Mouse (Mus musculus) embryonic facial prominence, embryonic 14.5 days (tissue): ENCODE data around the gene Mmp21. TPM values are rescaled to one million over a fixed set of nuclear protein-coding genes. Genes with fewer than 3 reads are reported as not detected.
"Not testable (repeated sequence)": the region's sequence is repeated elsewhere in the genome, so short reads cannot be mapped to it uniquely, and the experiment has no call there.

Experiments
- ATAC-seq: fragments of 200-750 bp; cut with Nextera tagmentation; 2 replicates; pipeline ENCODE4 v1.8.0; 2017; ENCODE audit warnings: low read depth, moderate number of reproducible peaks, moderate TSS enrichment
- DNase-seq: peaks from one replicate; pipeline ENCODE4 v3.0.0-alpha.2; 2015; ENCODE audit warnings: low spot score
- H3K27ac ChIP-seq: fragments of 300-500 bp; sonication (generic); replicated peaks from 2 replicates; pipeline ENCODE4 v1.5.1; 2014; ENCODE audit warnings: low read depth, mild to moderate bottlenecking, low read length, moderate library complexity
- H3K27me3 ChIP-seq: fragments of 300-500 bp; sonication (generic); replicated peaks from 2 replicates; pipeline ENCODE4 v1.6.1; 2014; ENCODE audit warnings: low read length; ENCODE audit not compliant: control insufficient read depth, insufficient read depth
- H3K36me3 ChIP-seq: fragments of 300-500 bp; sonication (generic); 2 replicates; pipeline ENCODE4 v1.6.1; 2014; ENCODE audit warnings: low read length, mixed read lengths; ENCODE audit not compliant: control insufficient read depth, insufficient read depth
- H3K4me1 ChIP-seq: fragments of 300-500 bp; sonication (generic); 2 replicates; pipeline ENCODE4 v1.6.1; 2014; ENCODE audit warnings: antibody characterized with exemption, low read length; ENCODE audit not compliant: control insufficient read depth, insufficient read depth
- H3K4me2 ChIP-seq: fragments of 300-500 bp; sonication (generic); 2 replicates; pipeline ENCODE4 v1.6.1; 2014; ENCODE audit warnings: low read depth, mild to moderate bottlenecking, low read length, moderate library complexity, mixed read lengths
- H3K4me3 ChIP-seq: fragments of 300-500 bp; sonication (generic); 2 replicates; pipeline ENCODE4 v1.5.1; 2014; ENCODE audit warnings: low read depth, mild to moderate bottlenecking, low read length
- H3K9ac ChIP-seq: fragments of 300-500 bp; sonication (generic); 2 replicates; pipeline ENCODE4 v1.6.1; 2014; ENCODE audit warnings: low read depth, mild to moderate bottlenecking, low read length, moderate library complexity, mixed read lengths
- H3K9me3 ChIP-seq: fragments of 300-500 bp; sonication (generic); 2 replicates; pipeline ENCODE4 v1.6.1; 2016; ENCODE audit warnings: low read length; ENCODE audit not compliant: control insufficient read depth
- WGBS: fragments of 180-500 bp; shearing (Covaris S2); extraction: QIAGEN DNeasy Blood & Tissue Kit; methylation state at CpG from one replicate; pipeline ENCODE4 v1.1.7; 2014; 5-methylcytosine and 5-hydroxymethylcytosine counted together
- polyA plus RNA-seq: library from polyadenylated mRNA; unstranded; fragments of >200 nt; fragmentation: Nextera tagmentation; extraction: Ambion mirVana; gene quantifications from 2 replicates; pipeline ENCODE4 v1.2.1, GENCODE M21; 2014

The Mmp21 gene
- polyA plus RNA-seq, 1 experiment from 2014 or later, result 0.08 TPM

- WGBS, result 98% methylated on average over 7 of the region's 7 CpGs
- H3K27me3 ChIP-seq, result no peaks in the 10 kb centered on the region
Measured at GRCm38 (mm10) chr7:133703906-133704305, 24.0 kb upstream of the Mmp21 start.

GRCm38 (mm10) chr7:133702333-133702732 lies 22.5 kb upstream of the Mmp21 start:
- H3K27ac ChIP-seq, result no peak overlapping the region
- H3K4me3 ChIP-seq, result no peak overlapping the region
- 94% methylated on average over 10 of the region's 10 CpGs for WGBS
- no peak overlapping the region for H3K9ac ChIP-seq
- no peaks in the 10 kb centered on the region for H3K27me3 ChIP-seq
- H3K4me2 ChIP-seq, result no peak overlapping the region
- H3K4me1 ChIP-seq, result no peaks in the 10 kb centered on the region
- 0 out of 2 replicates have a peak, but pooled peaks cover 7% of the 10 kb centered on the region for H3K36me3 ChIP-seq
- no peaks in the 10 kb centered on the region for H3K9me3 ChIP-seq
- DNase-seq (no peak), ATAC-seq (no peak)

More at GRCm38 (mm10) chr7:133703906-133704305, 24.0 kb upstream of the Mmp21 start:
- 0 out of 2 replicates have a peak, but pooled peaks cover 6% of the 10 kb centered on the region for H3K36me3 ChIP-seq
- H3K27ac ChIP-seq, result no peak overlapping the region
- H3K9me3 ChIP-seq, result no peaks in the 10 kb centered on the region
- no peak for ATAC-seq
- no peaks in the 10 kb centered on the region for H3K4me1 ChIP-seq
- no peak for DNase-seq
- no peak overlapping the region for H3K4me3 ChIP-seq
- H3K9ac ChIP-seq, result no peak overlapping the region
- H3K4me2 ChIP-seq, result no peak overlapping the region

GRCm38 (mm10) chr7:133701366-133701765 lies 21.5 kb upstream of the Mmp21 start:
- Histone ChIP-seq H3K4me1 (no peaks in the 10 kb centered on the region), H3K36me3 (0 out of 2 replicates have a peak, but pooled peaks cover 12% of the 10 kb centered on the region), H3K9me3 (no peaks in the 10 kb centered on the region), H3K27me3 (no peaks in the 10 kb centered on the region), H3K27ac (no peak overlapping the region), H3K4me2 (no peak overlapping the region), H3K9ac (no peak overlapping the region), H3K4me3 (no peak overlapping the region)
- 98% methylated on average over 7 of the region's 7 CpGs for WGBS
- no peak for ATAC-seq
- DNase-seq, result no peak

GRCm38 (mm10) chr7:133699885-133700284 lies 20.0 kb upstream of the Mmp21 start:
- DNase-seq, result no peak
- 84% methylated on average over 4 of the region's 4 CpGs for WGBS

GRCm38 (mm10) chr7:133698021-133698709 lies 18.3 kb upstream of the Mmp21 start:
- H3K27ac ChIP-seq, result no peak overlapping the region

More at GRCm38 (mm10) chr7:133699885-133700284, 20.0 kb upstream of the Mmp21 start:
- Histone ChIP-seq H3K4me3 (no peak overlapping the region), H3K4me2 (no peak overlapping the region), H3K27ac (no peak overlapping the region), H3K27me3 (no peaks in the 10 kb centered on the region), H3K9me3 (no peaks in the 10 kb centered on the region), H3K9ac (no peak overlapping the region), H3K36me3 (0 out of 2 replicates have a peak, but pooled peaks cover 18% of the 10 kb centered on the region), H3K4me1 (no peaks in the 10 kb centered on the region)
- no peak for ATAC-seq

GRCm38 (mm10) chr7:133685644-133686043 lies 5.8 kb upstream of the Mmp21 start:
- not testable (repeated sequence) for H3K4me3 ChIP-seq, ATAC-seq, H3K27me3 ChIP-seq, H3K9ac ChIP-seq, H3K27ac ChIP-seq, H3K4me1 ChIP-seq, H3K4me2 ChIP-seq, DNase-seq
- peaks cover 41% of the 10 kb centered on the region for H3K36me3 ChIP-seq
- H3K9me3 ChIP-seq, result peaks cover 23% of the 10 kb centered on the region

More at GRCm38 (mm10) chr7:133698021-133698709, 18.3 kb upstream of the Mmp21 start:
- no peaks in the 10 kb centered on the region for H3K27me3 ChIP-seq
- no peak overlapping the region for H3K4me2 ChIP-seq
- H3K9ac ChIP-seq, result no peak overlapping the region
- no peak for ATAC-seq
- H3K36me3 ChIP-seq, result 0 out of 2 replicates have a peak, but pooled peaks cover 18% of the 10 kb centered on the region
- DNase-seq, result no peak
- H3K4me1 ChIP-seq, result no peaks in the 10 kb centered on the region
- no peak overlapping the region for H3K4me3 ChIP-seq
- 87% methylated on average over 12 of the region's 12 CpGs for WGBS
- no peaks in the 10 kb centered on the region for H3K9me3 ChIP-seq

- Histone ChIP-seq H3K9ac (no peak overlapping the region), H3K4me2 (no peak overlapping the region), H3K4me1 (no peaks in the 10 kb centered on the region), H3K9me3 (peaks cover 22% of the 10 kb centered on the region), H3K4me3 (no peak overlapping the region), H3K36me3 (peaks cover 32% of the 10 kb centered on the region), H3K27me3 (no peaks in the 10 kb centered on the region), H3K27ac (no peak overlapping the region)
- no peak for DNase-seq
- no peak for ATAC-seq
- 94% methylated on average over 6 of the region's 6 CpGs for WGBS
Measured at GRCm38 (mm10) chr7:133684701-133685100, 4.8 kb upstream of the Mmp21 start.

GRCm38 (mm10) chr7:133684110-133684509 lies 4.2 kb upstream of the Mmp21 start:
- no peak overlapping the region for H3K27ac ChIP-seq
- H3K4me1 ChIP-seq, result no peaks in the 10 kb centered on the region
- 90% methylated on average over 5 of the region's 5 CpGs for WGBS
- no peak overlapping the region for H3K4me2 ChIP-seq
- H3K9ac ChIP-seq, result no peak overlapping the region
- DNase-seq (no peak), ATAC-seq (no peak)
- no peak overlapping the region for H3K4me3 ChIP-seq
- H3K9me3 ChIP-seq, result peaks cover 16% of the 10 kb centered on the region
- peaks cover 26% of the 10 kb centered on the region for H3K36me3 ChIP-seq
- no peaks in the 10 kb centered on the region for H3K27me3 ChIP-seq

GRCm38 (mm10) chr7:133683626-133684025 lies 3.8 kb upstream of the Mmp21 start:
- ATAC-seq (no peak), DNase-seq (no peak)
- Histone ChIP-seq H3K4me3 (no peak overlapping the region), H3K9ac (no peak overlapping the region), H3K27me3 (no peaks in the 10 kb centered on the region), H3K4me1 (no peaks in the 10 kb centered on the region), H3K4me2 (no peak overlapping the region), H3K36me3 (peaks cover 21% of the 10 kb centered on the region), H3K9me3 (peaks cover 12% of the 10 kb centered on the region), H3K27ac (no peak overlapping the region)
- WGBS, result 80% methylated on average over 5 of the region's 5 CpGs
